Mouse (Mus musculus): ENCODE measurements around the gene 1500011B03Rik.

- TF ChIP-seq EP300 (IDR thresholded peaks at IDR 0.05; ENCODE audit: low read depth) (no peak), CTCF (IDR thresholded peaks at IDR 0.05; ENCODE audit: low read depth) (no peak)
Measured at GRCm38 (mm10) chr5:114761980-114762379, 61.3 kb downstream of the 1500011B03Rik start.

All from heart, postnatal 0 days (tissue).